Mouse (Mus musculus) embryo, embryonic 11 days (tissue): ENCODE measurements at regions not wholly inside any gene's neighbourhood (a gene's known extent, or its start where the extent isn't known, plus 50 kb on each side); places are given as distances from the start of the nearest gene placed in this dataset.
A peak's percentile ranks its signal among the peaks of the same experiment; 100 is the strongest.

Experiments used
- DNase-seq: peaks from one replicate; pipeline ENCODE4 v3.0.0-alpha.2; 2015

- no peak for DNase-seq
Observed at GRCm38 (mm10) chr9:41668741-41669140, 455.4 kb downstream of the Sorl1 start.

- DNase-seq: no peak
Observed at GRCm38 (mm10) chr9:41665000-41665685, 459.0 kb downstream of the Sorl1 start.

GRCm38 (mm10) chr9:41660576-41660975, 463.5 kb downstream of the Sorl1 start:
- DNase-seq: no peak

GRCm38 (mm10) chr9:41660011-41660410, 464.1 kb downstream of the Sorl1 start:
- peak; percentile 42 for DNase-seq

GRCm38 (mm10) chr9:41631564-41632205, 470.2 kb upstream of the Ubash3b start:
- DNase-seq: no peak

GRCm38 (mm10) chr9:41621341-41621740, 459.8 kb upstream of the Ubash3b start:
- no peak for DNase-seq

- DNase-seq: peak; percentile 59
Observed at GRCm38 (mm10) chr9:41614002-41614401, 452.5 kb upstream of the Ubash3b start.

- DNase-seq: no peak
Observed at GRCm38 (mm10) chr9:41612802-41613550, 451.5 kb upstream of the Ubash3b start.

- peak; percentile 72 for DNase-seq
Observed at GRCm38 (mm10) chr9:41612452-41612795, 450.9 kb upstream of the Ubash3b start.

- peak; percentile 94 for DNase-seq
Observed at GRCm38 (mm10) chr9:41611534-41612451, 450.3 kb upstream of the Ubash3b start.

GRCm38 (mm10) chr9:41610347-41610746, 448.9 kb upstream of the Ubash3b start:
- DNase-seq: peak; percentile 47

GRCm38 (mm10) chr9:41606136-41606535, 444.6 kb upstream of the Ubash3b start:
- no peak for DNase-seq

GRCm38 (mm10) chr9:41604916-41605315, 443.4 kb upstream of the Ubash3b start:
- no peak for DNase-seq

GRCm38 (mm10) chr9:41600778-41601177, 439.3 kb upstream of the Ubash3b start:
- no peak for DNase-seq

GRCm38 (mm10) chr9:41599874-41600273, 438.4 kb upstream of the Ubash3b start:
- no peak for DNase-seq

GRCm38 (mm10) chr9:41595749-41596148, 434.3 kb upstream of the Ubash3b start:
- DNase-seq: no peak

- DNase-seq: no peak
Observed at GRCm38 (mm10) chr9:41593998-41594397, 432.5 kb upstream of the Ubash3b start.

GRCm38 (mm10) chr9:41592900-41593690, 431.6 kb upstream of the Ubash3b start:
- no peak for DNase-seq

GRCm38 (mm10) chr9:41592101-41592500, 430.6 kb upstream of the Ubash3b start:
- no peak for DNase-seq

GRCm38 (mm10) chr9:41590164-41590563, 428.7 kb upstream of the Ubash3b start:
- DNase-seq: no peak

GRCm38 (mm10) chr9:41588466-41589425, 427.2 kb upstream of the Ubash3b start:
- no peak for DNase-seq
